Mouse (Mus musculus): ENCODE results near the gene Gm5134. TPM values are rescaled to one million over a fixed set of nuclear protein-coding genes. Genes with fewer than 3 reads are reported as not detected.

Gm5134 gene
- total and polyA plus RNA-seq, 3 experiments: 0.40 to 1.6 (median 1.0) TPM

DNA sequence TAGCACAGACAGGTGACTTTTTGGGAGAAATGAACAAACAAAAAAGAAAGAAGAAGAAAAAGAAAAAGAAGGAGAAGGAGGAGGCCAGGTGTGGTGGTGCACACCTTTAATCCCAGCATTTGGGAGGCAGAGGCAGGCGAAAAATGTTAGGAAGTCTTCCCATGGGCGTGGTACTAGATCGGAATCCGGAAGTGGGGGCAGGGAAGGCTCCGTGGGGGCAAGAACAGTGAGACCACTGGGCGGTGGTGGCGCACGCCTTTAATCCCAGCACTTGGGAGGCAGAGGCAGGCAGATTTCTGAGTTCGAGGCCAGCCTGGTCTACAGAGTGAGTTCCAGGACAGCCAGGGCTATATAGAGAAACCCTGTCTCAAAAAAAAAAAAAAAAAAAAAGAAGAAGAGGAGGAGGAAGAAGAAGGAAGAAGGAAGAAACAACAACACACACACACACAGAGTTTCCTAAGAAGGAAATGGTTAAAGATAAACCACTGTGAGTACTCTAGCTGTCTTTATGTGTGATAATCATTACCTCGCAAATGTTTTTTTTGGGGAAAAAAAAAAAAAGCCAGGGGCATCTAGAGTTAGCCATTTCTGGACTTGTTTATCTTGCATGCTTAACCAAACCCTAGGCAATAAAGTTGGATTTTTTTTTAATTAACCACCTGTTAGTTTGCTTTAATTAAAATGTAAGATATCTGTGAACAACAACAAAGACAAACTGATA lies 71.3 kb downstream of the Gm5134 start:
- Histone ChIP-seq H3K9me3 (replicated peaks; ENCODE audit: low read length) (peaks cover 9% of the 10 kb centered on the region), H3K4me2 (ENCODE audit: insufficient read depth, low read depth, poor library complexity, severe bottlenecking) (no peak overlapping the region), H3K4me1 (ENCODE audit: control insufficient read depth in 1 of 2, insufficient read depth in 2 of 2) (peaks cover 13 to 29% of the 10 kb centered on the region in 2 experiments), H3K4me3 (replicated peaks in 1 of 3; ENCODE audit: low read depth in 2 of 3, low read length in 2 of 3, poor library complexity in 1 of 3) (no peak overlapping the region), H3K79me2 (replicated peaks; ENCODE audit: control insufficient read depth, extremely low read depth, insufficient read depth, poor library complexity, severe bottlenecking) (no peaks in the 10 kb centered on the region), H3K9ac (ENCODE audit: insufficient read depth, low read depth) (no peak overlapping the region), H3K36me3 (replicated peaks in 1 of 2; ENCODE audit: control insufficient read depth in 1 of 2, insufficient read depth in 1 of 2, low read length in 1 of 2) (no peaks in the 10 kb centered on the region), H3K27me3 (replicated peaks) (no peaks in the 10 kb centered on the region), H3K27ac (ENCODE audit: insufficient read depth, low read depth) (no peak overlapping the region)
- in situ Hi-C loops (cut with MboI; ENCODE audit: low pct_ligation_motif_present, low pct_unique_long_range_greater_than_20kb, low sequenced_read_pairs) (no loop called here), dilution Hi-C loops (cut with MboI; ENCODE audit: extremely low pct_ligation_motif_present, extremely low pct_unique_long_range_greater_than_20kb, low sequenced_read_pairs) (no loop called here)
- no peak for TF ChIP-seq TCF12 (IDR thresholded peaks at IDR 0.05; ENCODE audit: low read depth, low read length)
- no peak for TF ChIP-seq MEF2A (IDR thresholded peaks at IDR 0.05; ENCODE audit: borderline replicate concordance, low read depth, low read length)
- no peak for TF ChIP-seq IRF4 (IDR thresholded peaks at IDR 0.05; ENCODE audit: low read depth, low read length)
- TF ChIP-seq JUN (IDR thresholded peaks at IDR 0.05; ENCODE audit: insufficient read depth, low read depth, low read length): no peak
- TF ChIP-seq ZC3H11A (IDR thresholded peaks at IDR 0.05; ENCODE audit: low read depth, low read length): no peak
- no peak for TF ChIP-seq ZKSCAN1 (IDR thresholded peaks at IDR 0.05; ENCODE audit: borderline replicate concordance, low read depth, low read length)
- no peak for TF ChIP-seq CHD2 (IDR thresholded peaks at IDR 0.05; ENCODE audit: low read length)
- TF ChIP-seq CTCF (conservative IDR thresholded peaks at IDR 0.05 in 1 of 2, IDR thresholded peaks at IDR 0.05 in 1 of 2; ENCODE audit: low read depth in 2 of 2, low read length in 2 of 2): no peak
- TF ChIP-seq CHD1 (IDR thresholded peaks at IDR 0.05; ENCODE audit: low read depth, low read length): no peak
- TF ChIP-seq ETS1 (conservative IDR thresholded peaks at IDR 0.05; ENCODE audit: low read depth, low read length): no peak
- no peak for TF ChIP-seq MYC (IDR thresholded peaks at IDR 0.05; ENCODE audit: low read depth, low read length)
- TF ChIP-seq ELF1 (IDR thresholded peaks at IDR 0.05; ENCODE audit: low read depth, low read length): no peak
- TF ChIP-seq POLR2A (IDR thresholded peaks at IDR 0.05; ENCODE audit: low read depth, low read length): no peak
- TF ChIP-seq UBTF (IDR thresholded peaks at IDR 0.05; ENCODE audit: low read depth, low read length): no peak
- no peak for DNase-seq (ENCODE audit: extremely low read depth)

DNA sequence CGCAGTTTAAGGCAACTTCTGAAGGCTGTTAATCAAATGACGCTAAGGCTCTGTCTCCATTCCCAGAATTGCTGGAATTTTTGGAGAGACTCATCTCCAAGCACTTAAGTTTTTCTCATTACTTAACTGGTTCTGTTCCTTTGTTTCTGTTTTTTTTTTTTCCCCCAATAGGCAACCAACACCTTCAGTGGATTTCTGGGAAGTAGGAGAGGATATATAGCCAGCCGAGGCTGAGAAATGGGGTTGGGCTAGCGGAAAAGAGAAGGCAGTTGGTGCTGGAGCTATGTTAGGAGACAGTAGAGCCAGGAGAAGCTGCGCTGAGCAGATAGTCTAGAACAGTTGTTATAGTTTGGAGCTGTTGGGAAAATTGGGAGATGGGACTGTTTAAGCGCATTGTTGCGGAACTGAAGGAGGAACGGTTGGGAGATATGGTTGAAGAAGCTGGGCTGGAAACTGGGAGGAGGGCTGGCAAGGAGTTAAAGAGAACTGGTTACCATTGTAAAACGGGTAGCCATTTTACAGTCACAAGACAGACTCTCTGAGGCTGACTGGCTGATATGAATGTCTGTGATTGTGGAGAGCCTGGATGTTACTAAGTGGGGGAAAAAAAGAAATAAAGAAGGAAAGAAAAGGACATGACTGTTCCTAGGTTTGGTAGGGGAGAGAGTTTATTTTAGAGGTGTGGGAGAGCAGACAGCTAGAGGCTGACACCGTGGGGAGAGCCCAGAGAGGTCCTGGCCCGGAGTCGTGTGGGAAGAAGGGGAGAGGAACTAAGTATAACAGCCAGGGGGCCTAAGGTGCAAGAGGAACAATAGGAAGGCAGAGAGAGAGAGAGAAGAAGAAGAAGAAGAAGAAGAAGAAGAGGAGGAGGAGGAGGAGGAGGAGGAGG lies 73.1 kb downstream of the Gm5134 start:
- H3K4me1 ChIP-seq (ENCODE audit: control insufficient read depth in 1 of 2, insufficient read depth in 2 of 2): peaks cover 13 to 32% of the 10 kb centered on the region in 2 experiments
- no peaks in the 10 kb centered on the region for H3K79me2 ChIP-seq (replicated peaks; ENCODE audit: control insufficient read depth, extremely low read depth, insufficient read depth, poor library complexity, severe bottlenecking)
- dilution Hi-C loops (cut with MboI; ENCODE audit: extremely low pct_ligation_motif_present, extremely low pct_unique_long_range_greater_than_20kb, low sequenced_read_pairs): no loop called here
- no peak for DNase-seq (ENCODE audit: extremely low read depth)
- no peak overlapping the region for H3K9ac ChIP-seq (ENCODE audit: insufficient read depth, low read depth)
- in situ Hi-C loops (cut with MboI; ENCODE audit: low pct_ligation_motif_present, low pct_unique_long_range_greater_than_20kb, low sequenced_read_pairs): no loop called here
- no peaks in the 10 kb centered on the region for H3K36me3 ChIP-seq (replicated peaks in 1 of 2; ENCODE audit: control insufficient read depth in 1 of 2, insufficient read depth in 1 of 2, low read length in 1 of 2)
- peak overlapping the region; percentile 35 for H3K4me2 ChIP-seq (ENCODE audit: insufficient read depth, low read depth, poor library complexity, severe bottlenecking)
- H3K27me3 ChIP-seq (replicated peaks): no peaks in the 10 kb centered on the region
- H3K9me3 ChIP-seq (replicated peaks; ENCODE audit: low read length): peaks cover 9% of the 10 kb centered on the region
- TF ChIP-seq MAFK (IDR thresholded peaks at IDR 0.05; ENCODE audit: insufficient replicate concordance, low read length): no peak
- no peak for TF ChIP-seq MYC (IDR thresholded peaks at IDR 0.05; ENCODE audit: low read depth, low read length)
- TF ChIP-seq SMC3 (IDR thresholded peaks at IDR 0.05; ENCODE audit: low read depth, low read length): no peak
- no peak for TF ChIP-seq E2F4 (IDR thresholded peaks at IDR 0.05; ENCODE audit: insufficient replicate concordance, low read depth, low read length)
- TF ChIP-seq MAX (IDR thresholded peaks at IDR 0.05; ENCODE audit: low read length): no peak
- TF ChIP-seq CTCF (conservative IDR thresholded peaks at IDR 0.05 in 1 of 2, IDR thresholded peaks at IDR 0.05 in 1 of 2; ENCODE audit: low read depth in 2 of 2, low read length in 2 of 2): 0 out of 4 replicates have a peak, but pooled peaks of 1 of the 2 experiments have one; percentile 1
- peak; percentile 39; the same call in 1 of the 2 replicates for TF ChIP-seq ZNF384 (IDR thresholded peaks at IDR 0.05; ENCODE audit: low read depth, low read length)
- no peak for TF ChIP-seq JUND (conservative IDR thresholded peaks at IDR 0.05; ENCODE audit: low read depth, low read length)
- TF ChIP-seq EP300 (IDR thresholded peaks at IDR 0.05; ENCODE audit: low read length): no peak
- no peak for TF ChIP-seq RAD21 (IDR thresholded peaks at IDR 0.05; ENCODE audit: low read depth, low read length)
- no peak for TF ChIP-seq POLR2AphosphoS2 (IDR thresholded peaks at IDR 0.05; ENCODE audit: low read depth, low read length)
- no peak for TF ChIP-seq ZC3H11A (IDR thresholded peaks at IDR 0.05; ENCODE audit: low read depth, low read length)
- peak; percentile 52 for TF ChIP-seq ZMIZ1 (IDR thresholded peaks at IDR 0.05; ENCODE audit: low read depth, low read length)
- no peak for TF ChIP-seq PAX5 (IDR thresholded peaks at IDR 0.05; ENCODE audit: low read length)
- no peak overlapping the region for H3K4me3 ChIP-seq (replicated peaks in 1 of 3; ENCODE audit: low read depth in 2 of 3, low read length in 2 of 3, poor library complexity in 1 of 3)
- no peak overlapping the region for H3K27ac ChIP-seq (ENCODE audit: insufficient read depth, low read depth)

All from CH12.LX (cell line).